In the genomic region with DNA sequence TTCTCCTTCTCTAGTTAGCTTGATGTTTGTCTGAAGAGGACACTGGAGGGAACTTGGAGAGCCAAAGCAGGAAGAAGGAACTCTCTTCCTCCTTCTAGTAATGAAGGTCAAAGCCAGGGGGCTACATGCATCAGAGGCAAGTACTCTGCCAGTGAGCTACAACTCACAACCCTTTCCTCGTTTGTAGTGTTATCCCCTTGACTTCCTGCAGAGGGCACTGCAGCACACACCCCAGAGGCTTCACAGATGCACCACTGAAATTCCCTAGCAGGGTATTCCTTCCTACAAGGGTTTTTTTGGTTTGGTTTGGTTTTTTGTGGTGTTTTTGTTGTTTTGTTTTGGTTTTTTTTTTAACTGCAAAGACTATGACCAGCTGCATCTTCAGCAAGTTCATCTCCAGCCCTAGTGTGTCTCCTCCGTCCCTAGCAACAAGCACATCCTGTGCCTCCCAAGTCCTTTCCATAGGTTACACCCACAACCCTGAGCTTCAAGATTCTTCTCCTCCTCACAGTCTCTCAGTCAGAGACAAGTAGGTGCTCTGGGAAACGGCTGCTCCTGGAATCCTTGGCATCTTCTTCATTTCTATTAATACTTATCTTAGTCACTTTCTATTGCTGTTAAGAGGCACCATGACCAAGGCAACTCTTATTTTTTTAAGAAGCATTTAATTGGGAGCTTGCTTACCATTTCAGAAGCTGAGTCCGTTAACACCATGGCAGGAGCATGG, we compare ENCODE assay signal across 10 mouse cellular contexts.
A peak's percentile ranks its signal among the peaks of the same experiment; 100 is the strongest.
DNase-seq lines count a peak whose midpoint lies in the region; ATAC-seq and TF ChIP-seq lines count a peak whose summit lies in the region.
"Had no signal": no experiment of that assay in that cellular context is flagged by ENCODE, and none has a peak within 500 bp of the region (broad histone marks: within the 10 kb centered on the region; RNA-seq: fewer than 3 reads in every experiment).

No protein-coding gene starts in this region.

- peak; percentile 73 for TF ChIP-seq CTCF in liver, adult 2 months (IDR thresholded peaks at IDR 0.05; ENCODE audit: low read depth, low read length)

- no peak overlapping the region for H3K4me3 ChIP-seq in liver, adult 2 months (ENCODE audit: insufficient read depth, low read depth, low read length)
- no peak overlapping the region for H3K4me3 ChIP-seq in liver, embryonic 11.5 days (ENCODE audit: low read depth, low read length)
- H3K4me3 ChIP-seq: erythroblast, embryonic 14.5 days; neural tube, embryonic 13.5 days had no signal

- no peaks in the 10 kb centered on the region for H3K9me3 ChIP-seq in liver, embryonic 11.5 days (ENCODE audit: control insufficient read depth, low read length)
- H3K9me3 ChIP-seq: neural tube, embryonic 13.5 days had no signal

- no peaks in the 10 kb centered on the region for H3K27me3 ChIP-seq in liver, adult 2 months (ENCODE audit: control insufficient read depth, insufficient read depth, low read length)
- H3K27me3 ChIP-seq in liver, embryonic 11.5 days (replicated peaks; ENCODE audit: control insufficient read depth, insufficient read depth, low read length): no peaks in the 10 kb centered on the region
- H3K27me3 ChIP-seq: neural tube, embryonic 13.5 days had no signal

- no peak for TF ChIP-seq POLR2A in liver, adult 2 months (IDR thresholded peaks at IDR 0.05; ENCODE audit: extremely low read depth, insufficient read depth, low read length)

- H3K27ac ChIP-seq in liver, adult 2 months (replicated peaks; ENCODE audit: insufficient read depth, low read depth, low read length): no peak overlapping the region
- no peak overlapping the region for H3K27ac ChIP-seq in liver, embryonic 11.5 days (ENCODE audit: low read depth, low read length)
- H3K27ac ChIP-seq: neural tube, embryonic 13.5 days had no signal

- no peaks in the 10 kb centered on the region for H3K36me3 ChIP-seq in liver, adult 2 months (ENCODE audit: control insufficient read depth, insufficient read depth, low read length)
- H3K36me3 ChIP-seq in liver, embryonic 11.5 days (ENCODE audit: control insufficient read depth, insufficient read depth, low read length): no peaks in the 10 kb centered on the region
- H3K36me3 ChIP-seq: neural tube, embryonic 13.5 days had no signal

- H3K4me2 ChIP-seq in liver, embryonic 11.5 days: no peak overlapping the region
- H3K4me2 ChIP-seq: neural tube, embryonic 13.5 days had no signal

- peak; percentile 39 for DNase-seq in adrenal gland, postnatal 14 days
- DNase-seq in adrenal gland, postnatal 10 days: no peak
- peak; percentile 27 for DNase-seq in liver, adult 2 months (ENCODE audit: extremely low read depth, low read depth, low spot score)
- no peak for DNase-seq in liver, embryonic 11.5 days (ENCODE audit: low spot score)
- DNase-seq in ES-CJ7 (ENCODE audit: low read depth, low spot score): peak; percentile 78
- DNase-seq in left cerebral cortex, postnatal 14 days (ENCODE audit: low spot score in 2 of 2): no peak
- DNase-seq in thymus, postnatal 36 days: no peak

- H3K4me1 ChIP-seq in liver, adult 2 months (ENCODE audit: control insufficient read depth, insufficient read depth, low read length): no peaks in the 10 kb centered on the region
- H3K4me1 ChIP-seq in liver, embryonic 11.5 days (replicated peaks; ENCODE audit: control insufficient read depth, insufficient read depth, low read length): no peaks in the 10 kb centered on the region
- H3K4me1 ChIP-seq: neural tube, embryonic 13.5 days had no signal

- no peaks in the 10 kb centered on the region for H3K79me2 ChIP-seq in liver, adult 2 months (ENCODE audit: control insufficient read depth, insufficient read depth, low read length)

- intact Hi-C loops in left cerebral cortex, postnatal 14 days (cut with DNase I): no loop called here

- no peak overlapping the region for H3K9ac ChIP-seq in liver, adult 2 months (ENCODE audit: low read depth, low read length)
- no peak overlapping the region for H3K9ac ChIP-seq in liver, embryonic 11.5 days (ENCODE audit: low read depth, low read length)
- H3K9ac ChIP-seq: neural tube, embryonic 13.5 days had no signal

- WGBS in liver, adult 2 months: 76% methylated on average over 4 of the region's 4 CpGs
- 69% methylated on average over 4 of the region's 4 CpGs for WGBS in liver, embryonic 11.5 days

- ATAC-seq in liver, embryonic 11.5 days (replicated peaks; ENCODE audit: low FRiP score): no peak
- peak; percentile 80 for ATAC-seq in granulocyte monocyte progenitor cell, adult 5-6 weeks (replicated peaks; ENCODE audit: poor library complexity, severe bottlenecking)

Comparison
In these comparisons a context has a peak if more than half of its experiments do, and no peak if none do; other contexts are left out.
1. DNase-seq: peak in adrenal gland, postnatal 14 days (single experiment), liver, adult 2 months (single experiment) and ES-CJ7 (single experiment); none in adrenal gland, postnatal 10 days (single experiment), liver, embryonic 11.5 days (single experiment), left cerebral cortex, postnatal 14 days (0 of 2) and thymus, postnatal 36 days (0 of 2).